Mouse (Mus musculus) 3T3-L1 (cell line): Measurements from ENCODE around the gene Actr3b.
"Not testable (repeated sequence)": the region's sequence is repeated elsewhere in the genome, so short reads cannot be mapped to it uniquely, and the experiment has no call there.

Experiments
- DNase-seq: peaks from one replicate; pipeline ENCODE4 v3.0.0-alpha.2; 2015; ENCODE audit warnings: low read depth, low spot score

The Actr3b gene

DNA sequence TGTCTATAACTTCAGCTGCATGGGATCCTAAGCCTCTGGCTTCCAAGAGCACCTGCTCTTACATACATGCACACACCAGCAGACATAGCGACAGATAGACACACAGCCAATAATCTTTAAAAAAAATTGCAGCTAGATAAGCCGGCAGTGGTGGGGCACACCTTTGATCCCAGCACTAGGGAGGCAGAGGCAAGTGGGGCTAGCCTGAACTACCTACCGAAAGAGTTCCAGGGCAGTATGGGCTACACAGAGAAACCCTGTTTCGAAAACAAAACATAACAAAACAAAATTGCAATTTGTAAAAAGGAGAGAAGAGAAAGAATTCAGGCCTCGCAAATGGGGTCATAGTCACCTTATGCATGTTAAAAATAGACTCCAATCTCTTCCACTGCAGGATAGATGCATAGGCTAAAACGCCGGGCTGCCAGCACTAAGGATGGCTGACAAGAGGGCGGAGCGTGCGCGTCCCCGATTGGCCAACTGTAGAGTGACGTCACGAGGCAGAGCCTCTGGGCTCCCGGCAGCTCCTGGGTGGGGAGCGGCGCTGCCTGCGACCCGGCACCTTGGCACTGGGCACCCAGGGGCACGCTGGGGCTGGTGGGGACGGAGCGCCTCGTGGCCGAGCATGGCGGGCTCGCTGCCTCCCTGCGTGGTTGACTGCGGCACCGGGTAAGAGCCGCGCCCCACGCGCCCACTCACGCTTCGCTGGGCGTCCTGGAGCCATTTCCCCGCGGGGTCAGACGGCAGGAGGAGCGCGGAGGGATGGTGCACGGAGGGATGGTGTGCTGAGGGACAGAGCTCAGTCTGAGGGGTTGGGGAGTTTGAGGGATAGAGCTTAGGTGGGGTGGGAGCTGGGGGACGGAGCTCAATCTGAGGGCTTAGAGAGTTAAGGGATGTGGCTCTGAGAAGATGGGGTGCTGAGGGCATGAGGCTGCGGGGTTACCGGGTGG lies at the start of gene Actr3b:
Actr3b (plus strand) TSS at position 538 of the 950 bp plus-strand sequence.
- DNase-seq, result peak; percentile 59

DNA sequence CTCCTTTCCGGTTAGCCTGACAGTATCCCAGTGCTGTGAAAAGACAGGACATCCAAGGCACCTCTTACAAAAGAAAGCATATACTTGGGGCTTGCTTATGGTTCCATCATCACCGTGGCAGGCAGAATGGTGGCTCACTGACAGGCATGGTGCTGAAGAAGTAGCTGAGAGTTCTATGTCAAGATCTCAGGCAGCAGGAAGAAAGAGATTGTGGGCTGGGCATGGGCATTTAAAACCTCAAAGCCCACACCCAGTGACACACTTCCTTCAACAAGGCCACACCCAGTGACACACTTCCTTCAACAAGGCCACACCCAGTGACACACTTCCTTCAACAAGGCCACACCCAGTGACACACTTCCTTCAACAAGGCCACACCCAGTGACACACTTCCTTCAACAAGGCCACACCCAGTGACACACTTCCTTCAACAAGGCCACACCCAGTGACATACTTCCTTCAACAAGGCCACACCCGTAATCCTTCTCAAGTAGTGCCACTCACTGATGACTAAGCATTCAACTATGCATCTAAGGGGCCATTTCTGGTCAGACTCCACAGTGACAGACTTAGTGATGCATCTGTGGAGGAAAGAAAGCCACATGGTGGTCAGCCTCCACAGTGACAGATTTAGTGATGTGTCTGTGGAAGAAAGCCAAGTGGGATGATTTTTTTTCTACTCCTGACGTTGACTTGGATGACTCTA lies 46.6 kb upstream of the Actr3b start:
- DNase-seq, result peak; percentile 61

DNA sequence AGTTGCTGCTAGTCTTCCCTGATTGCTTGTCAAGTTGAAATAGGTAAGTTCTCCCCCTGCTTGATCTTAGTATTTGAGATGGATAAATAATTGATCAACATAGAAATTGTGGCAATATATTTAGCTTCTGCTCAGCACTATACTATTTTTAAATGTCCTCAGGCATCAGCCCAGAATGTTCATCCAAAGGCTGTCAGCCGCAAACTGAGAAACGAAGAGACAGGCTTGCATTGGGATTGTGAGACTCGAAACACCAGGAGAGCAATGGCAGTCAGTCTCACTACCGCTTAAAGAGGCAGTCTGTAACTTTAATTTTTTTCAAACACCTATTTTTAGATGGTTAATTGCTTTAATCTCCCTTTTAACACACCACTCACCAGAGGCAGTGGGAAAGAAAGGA lies 40.4 kb upstream of the Actr3b start:
- no peak for DNase-seq

DNA sequence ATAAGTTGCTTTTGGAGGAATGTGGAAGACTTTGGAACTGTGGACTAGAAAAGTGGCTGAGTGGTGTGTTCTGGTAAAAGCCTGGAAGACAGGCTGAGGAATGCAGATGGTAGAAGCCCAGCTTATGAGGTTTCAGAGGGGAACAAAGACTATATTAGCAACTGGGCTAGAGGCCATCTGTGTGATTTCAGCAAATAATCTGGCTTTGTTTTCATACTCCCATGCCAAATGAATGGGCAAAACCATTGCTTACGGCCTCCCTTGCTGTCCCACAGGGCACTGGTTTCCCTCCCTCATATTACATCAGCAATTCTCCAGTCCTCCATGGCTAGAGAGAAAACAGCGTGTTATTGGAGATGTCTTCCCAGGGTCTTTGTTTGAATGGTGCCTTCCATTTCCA lies 36.8 kb upstream of the Actr3b start:
- DNase-seq, result no peak

DNA sequence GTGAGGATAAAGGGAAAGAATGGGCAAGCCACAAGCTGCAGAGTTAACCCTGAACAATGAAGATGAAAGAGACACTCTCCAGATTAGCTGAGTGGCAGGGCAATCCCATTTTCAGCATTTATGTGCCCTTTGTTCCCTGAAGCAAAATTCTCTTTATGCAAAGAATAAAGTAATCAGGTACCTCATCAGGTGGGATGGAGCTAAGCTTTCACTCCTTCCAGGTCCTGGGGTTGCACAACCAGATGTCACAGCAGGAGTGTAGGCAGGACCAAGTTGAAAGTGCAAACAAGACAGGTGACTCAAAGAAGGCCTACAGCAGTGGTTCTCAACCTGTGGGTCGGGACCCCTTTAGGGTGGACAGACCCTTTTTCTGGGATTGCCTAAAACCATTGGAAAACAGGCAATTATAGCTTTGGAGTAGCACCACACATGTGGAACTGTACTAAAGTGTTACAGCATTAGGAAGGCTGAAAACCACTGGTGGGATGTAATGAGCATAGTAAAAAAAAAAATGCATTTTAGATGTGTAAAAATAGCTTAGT lies 35.6 kb upstream of the Actr3b start:
- no peak for DNase-seq

DNA sequence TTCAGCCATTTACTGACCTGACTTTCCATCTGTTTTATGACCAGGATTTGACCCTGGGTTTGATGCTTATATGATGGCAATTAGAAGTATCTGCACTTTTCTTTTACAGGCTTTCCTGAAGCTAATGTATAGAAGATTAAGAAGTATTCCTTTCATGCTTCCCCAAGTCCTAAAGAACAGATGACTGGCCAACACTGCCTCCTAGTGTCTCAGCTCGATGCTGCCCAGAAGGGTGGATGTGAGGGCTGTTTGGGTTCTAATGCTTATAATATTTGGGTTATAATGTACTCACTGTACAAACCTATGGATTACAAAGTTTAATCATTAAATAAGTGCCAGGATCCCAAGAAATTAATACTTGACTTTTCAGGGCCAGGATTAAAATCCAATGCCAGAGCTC lies 25.5 kb upstream of the Actr3b start:
- peak; percentile 64 for DNase-seq

DNA sequence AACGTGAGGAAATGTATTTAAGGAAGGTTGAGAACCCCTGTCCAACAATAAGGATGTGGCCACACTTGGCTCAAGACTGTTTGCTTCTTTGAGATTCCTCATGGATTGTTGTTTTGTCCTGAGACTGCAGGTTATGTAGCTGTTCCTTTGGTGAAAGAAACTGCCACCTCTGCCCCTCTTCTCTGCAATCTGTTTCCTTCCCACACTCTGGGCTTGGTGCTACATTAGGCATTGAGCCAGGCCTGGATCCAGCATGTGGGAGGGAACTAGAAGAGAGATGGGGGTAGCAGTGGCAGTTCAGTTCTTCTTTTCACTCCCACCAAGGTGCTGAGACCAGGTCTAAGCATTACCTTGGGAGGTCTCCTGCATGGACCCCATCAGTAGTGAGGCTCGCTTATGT lies 23.9 kb upstream of the Actr3b start:
- DNase-seq, result no peak

DNA sequence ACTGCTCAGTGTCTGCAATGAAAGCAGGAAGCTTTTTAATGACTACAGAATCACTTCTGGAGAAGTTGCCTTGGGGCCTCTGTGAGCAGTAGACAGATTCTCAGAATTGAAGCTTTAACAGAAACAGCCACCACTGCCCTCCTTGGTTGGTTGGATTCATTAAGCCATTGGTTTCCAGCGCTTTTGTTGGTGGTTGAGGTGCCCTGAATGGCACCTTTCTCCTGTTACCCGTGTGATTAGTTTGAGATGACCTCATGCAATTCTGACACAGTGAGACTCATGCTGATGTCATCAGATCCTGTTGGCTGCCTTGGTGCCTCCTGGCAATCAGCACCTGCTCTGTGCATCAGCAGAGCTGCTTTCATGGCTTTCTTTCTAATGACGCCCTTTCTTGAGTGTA lies 21.3 kb upstream of the Actr3b start:
- peak; percentile 41 for DNase-seq

DNA sequence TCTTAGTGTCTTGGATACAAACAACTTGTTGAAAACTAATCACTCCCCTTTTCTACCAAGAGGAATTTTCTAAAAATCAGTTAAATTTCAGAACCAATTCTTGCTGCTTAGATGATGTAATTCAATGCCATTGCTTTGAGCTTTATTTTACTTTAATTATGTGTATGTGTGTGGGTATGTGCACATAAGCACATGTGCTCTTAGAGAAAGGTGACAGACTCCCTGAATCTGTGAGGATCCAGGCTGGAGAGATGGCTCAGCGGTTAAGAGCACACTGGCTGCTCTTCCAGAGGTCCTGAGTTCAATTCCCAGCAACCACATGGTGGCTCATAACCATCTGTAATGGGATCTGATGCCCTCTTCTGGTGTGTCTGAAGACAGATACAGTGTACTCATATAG lies 20.9 kb upstream of the Actr3b start:
- DNase-seq, result not testable (repeated sequence)

DNA sequence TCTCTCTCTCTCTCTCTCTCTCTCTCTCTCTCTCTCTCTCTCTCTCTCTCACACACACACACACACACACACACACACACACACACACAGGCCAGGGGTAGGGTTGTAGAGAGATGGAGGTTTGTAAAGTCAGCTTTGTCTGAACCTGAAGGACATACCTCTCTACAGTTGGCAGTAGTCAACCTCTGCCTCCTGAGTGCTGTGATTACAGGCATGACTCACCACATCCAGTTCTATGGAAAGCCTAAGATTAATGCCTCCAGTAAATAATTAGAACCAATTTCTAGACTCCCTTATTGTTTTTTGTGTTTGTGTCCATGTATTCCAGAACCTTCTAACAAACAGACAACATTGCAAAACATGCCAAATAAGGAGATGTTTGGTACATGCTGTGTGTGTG lies 11.9 kb upstream of the Actr3b start:
- DNase-seq, result peak; percentile 52

DNA sequence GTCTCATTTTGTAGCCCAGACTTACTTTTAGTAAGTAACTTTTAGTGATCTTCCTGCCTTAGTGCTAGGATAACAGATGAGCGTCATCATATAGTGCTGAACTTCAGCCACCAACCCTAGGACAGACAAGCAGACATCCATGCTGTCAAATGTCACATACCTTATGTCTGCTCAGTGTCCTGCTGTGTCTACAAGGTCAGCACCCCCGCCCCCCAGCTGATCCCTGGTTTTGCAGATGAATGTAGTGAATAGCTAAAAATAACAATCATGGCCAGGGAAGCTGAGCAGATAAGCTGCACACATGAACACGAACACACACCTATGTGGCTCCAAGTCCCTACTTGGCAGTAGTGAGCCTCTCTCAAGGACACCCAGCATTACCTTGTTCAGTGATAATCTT lies 11.2 kb upstream of the Actr3b start:
- no peak for DNase-seq

DNA sequence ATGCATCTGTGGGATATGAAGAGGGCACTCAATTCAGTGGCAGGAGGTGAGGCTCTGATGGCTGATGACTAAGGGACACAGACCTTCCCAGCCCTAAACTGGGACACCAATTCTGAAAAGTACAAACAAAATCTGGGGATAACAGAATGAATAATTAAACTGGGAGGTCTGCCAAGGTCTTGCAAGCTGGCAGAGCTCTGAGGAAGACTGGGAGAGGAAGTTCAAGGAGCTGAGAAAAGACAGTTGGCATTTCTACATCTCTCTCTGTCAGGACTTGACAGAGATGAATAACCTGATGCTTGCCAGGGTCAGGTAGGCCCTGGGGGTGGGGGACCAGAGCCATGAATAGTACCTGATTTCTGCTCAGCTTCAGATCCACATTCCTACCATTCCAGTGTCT lies 8.2 kb upstream of the Actr3b start:
- DNase-seq, result peak; percentile 55

DNA sequence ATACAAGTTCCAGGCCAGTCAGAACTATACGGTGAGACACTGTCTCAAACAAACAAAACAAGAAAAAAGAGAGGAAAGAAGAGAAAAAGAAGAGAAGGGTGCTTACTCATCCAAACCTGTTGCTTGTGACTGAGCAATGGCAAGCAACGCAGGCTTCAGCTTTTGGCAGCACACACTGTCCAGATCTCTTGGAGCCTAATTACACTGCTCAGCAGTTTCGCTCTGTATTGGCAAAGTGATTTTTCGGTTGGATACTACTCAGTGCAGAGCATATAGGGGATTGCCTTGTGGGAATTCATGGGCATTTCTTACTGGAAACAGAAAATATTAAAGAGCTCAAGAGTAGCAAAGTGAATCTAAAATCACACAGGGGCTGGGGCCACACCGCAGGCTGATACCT lies 6.9 kb upstream of the Actr3b start:
- DNase-seq, result no peak

DNA sequence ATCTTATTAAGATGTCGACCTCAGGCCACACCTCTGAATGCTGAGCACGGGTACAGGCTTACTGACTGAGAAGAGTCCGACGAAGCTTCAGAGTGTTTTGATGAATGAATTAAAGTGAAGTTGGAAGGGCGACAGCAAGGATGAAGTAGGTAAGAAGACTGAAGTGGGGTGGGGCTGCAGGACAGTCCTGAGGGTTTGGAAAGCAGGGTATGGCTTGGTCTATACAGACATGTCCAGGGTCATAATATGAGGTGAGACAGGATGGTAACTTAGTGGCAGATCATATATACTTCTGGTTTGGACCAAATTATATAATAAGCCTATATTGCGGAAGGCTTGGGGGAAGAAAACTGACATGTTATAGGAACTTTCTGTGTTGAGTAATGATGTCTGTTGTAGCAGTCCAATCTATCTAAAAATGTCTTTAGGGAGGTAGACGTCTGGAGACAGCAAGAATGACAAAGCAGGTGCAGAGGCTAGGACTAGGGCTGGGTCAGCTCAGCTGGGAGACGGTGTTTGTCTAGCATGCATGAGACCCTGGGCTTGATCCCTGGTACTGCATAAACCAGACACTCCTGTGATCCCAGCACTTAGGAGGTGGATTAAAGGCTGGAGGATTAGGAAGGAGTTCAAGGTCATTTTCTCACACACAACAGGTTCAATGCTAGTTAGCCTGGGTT lies 6.1 kb upstream of the Actr3b start:
- no peak for DNase-seq

DNA sequence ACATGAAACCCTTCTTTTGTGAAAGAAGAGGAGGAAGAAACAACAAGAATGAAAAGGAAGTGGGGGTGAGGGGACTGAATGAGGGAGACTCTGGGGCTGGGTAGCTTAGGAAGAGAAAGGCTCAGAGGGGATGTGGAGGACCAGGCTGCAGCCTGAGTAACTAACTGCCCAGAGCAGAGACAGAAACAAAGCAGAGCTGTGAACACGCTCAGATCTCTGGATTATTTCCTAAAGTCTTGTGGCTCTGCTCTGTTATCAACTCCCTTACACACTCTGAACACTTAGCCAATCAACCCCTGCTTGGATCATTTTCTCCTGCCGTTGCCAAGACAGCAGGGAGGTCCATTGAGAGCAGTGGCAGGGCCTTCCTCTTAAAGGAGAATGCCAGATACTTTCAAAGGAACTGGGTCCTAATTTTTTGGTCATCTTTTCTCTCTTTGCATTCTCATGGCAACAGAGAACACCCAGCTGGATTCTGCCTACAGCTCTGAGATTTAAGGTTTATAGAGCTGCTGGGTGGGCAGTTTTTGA lies 5.5 kb upstream of the Actr3b start:
- DNase-seq, result no peak

DNA sequence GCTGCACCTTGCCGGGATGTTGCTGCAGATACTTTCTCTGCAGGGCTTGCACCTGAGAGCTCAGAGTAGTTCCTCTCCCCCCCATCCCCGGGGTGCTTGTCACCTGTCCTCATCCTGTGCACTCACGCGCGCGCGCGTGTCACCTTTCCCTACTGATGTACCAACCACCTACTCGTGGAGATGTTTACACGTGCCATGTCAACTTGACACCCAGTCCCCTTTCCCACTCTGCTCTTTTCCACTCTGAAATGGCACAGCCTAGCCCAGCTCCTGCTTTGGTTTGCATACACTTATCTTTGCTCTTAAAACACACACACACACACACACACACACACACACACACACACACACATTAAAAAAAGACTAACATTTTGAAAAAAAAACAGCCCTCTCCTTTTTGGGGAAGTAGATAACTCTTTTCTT lies 624 bp downstream of the Actr3b start:
- no peak for DNase-seq

DNA sequence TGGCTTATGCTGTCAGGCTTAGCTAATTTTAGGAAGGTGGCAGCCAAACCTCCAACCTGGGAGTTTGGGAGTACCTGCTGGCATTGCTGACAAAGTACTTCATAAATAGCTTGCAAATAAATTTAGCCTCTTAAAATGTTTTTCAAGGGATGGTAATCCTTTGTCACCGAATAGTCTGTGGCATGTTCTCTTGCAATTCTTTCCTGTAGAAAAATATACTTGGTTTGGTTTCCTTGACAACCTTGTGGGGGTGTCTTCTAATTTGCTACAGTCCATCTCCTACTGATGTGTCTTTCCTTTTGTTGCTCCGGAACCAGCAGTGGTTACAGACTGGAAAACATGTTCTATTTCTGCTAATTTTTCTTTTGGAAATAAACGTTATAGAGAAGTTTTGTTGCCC lies 1.1 kb downstream of the Actr3b start:
- no peak for DNase-seq

DNA sequence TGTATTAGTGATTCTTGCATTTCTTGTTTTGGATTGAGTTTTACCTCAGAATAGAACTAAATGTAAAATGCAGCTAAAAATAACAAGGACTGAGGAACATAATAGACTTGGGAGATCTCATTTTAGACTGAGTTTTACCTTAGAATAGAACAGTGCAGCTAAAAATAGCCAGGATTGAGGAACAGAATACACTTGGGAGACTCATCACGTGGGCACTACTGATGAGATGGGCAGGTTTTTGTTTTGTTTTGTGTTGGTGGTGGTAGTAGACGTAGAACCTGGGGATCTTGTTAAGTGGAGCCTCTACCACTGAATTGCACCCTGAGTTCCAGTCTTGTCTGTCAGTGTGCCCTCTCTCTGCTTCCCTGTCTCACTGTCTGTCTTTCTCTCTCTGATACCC lies 2.1 kb downstream of the Actr3b start:
- no peak for DNase-seq

DNA sequence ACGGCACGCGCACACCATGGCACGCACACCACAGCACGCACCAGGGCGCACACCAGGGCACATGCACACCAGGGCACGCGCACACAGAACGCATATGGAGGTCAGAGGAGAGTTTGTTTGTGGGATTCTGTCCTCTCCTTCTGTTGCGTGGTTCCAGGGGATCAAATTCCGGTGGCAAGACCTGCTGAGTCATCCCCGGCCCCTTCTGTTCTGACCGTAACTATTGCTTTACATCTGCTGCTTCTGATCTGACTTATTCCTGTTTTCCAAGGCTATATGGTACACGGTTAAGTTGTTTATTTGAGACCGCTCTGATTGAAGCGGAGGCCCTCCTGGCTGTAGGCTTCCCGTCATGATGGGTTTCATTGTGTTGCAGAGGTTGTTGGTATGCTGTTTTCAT lies 9.2 kb downstream of the Actr3b start:
- no peak for DNase-seq

DNA sequence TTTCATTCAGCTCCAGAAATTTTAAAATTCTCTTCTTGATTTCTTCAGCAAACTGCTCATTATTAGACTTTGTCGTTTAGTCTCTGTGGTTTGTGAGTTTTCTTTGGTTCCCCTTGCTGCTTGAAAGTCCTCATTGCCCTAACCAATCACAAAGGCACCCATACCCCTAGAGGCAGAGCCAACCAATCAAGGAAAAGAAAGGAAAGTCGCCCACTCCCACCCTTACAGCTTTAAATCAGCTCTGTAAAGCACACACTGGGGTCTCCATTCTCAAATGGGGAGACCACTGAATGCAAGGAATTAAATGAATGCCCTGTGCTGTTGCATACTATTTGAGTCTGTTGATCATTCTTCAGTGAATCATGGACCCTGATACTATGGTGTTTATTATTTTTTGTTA lies 9.6 kb downstream of the Actr3b start:
- no peak for DNase-seq

DNA sequence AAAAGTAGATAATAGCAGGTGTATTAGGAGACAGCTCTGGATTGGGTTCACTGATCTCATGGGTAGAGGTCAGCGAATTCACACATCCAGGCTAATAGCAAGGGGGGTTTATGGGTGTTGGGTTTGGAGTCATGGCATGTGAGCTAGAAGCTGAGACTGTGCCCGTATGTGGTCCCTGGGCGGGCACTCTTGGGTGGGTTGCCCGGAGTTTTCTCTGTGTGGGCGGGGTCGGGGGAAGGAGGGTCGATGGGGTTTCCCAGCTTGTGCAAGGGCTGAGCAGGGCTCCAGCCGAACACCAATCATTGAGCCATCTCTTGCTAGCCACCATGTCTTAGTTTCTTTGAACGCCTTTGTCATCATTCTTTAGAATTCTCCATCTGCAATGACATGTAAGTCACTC lies 12.7 kb downstream of the Actr3b start:
- no peak for DNase-seq
